Mouse (Mus musculus): Measurements from ENCODE around the gene Trim30b. TPM values are rescaled to one million over a fixed set of nuclear protein-coding genes. Genes with fewer than 3 reads are reported as not detected.
"Not testable (repeated sequence)": the region's sequence is repeated elsewhere in the genome, so short reads cannot be mapped to it uniquely, and the experiment has no call there.

The Trim30b gene
- total and polyA plus RNA-seq, 3 experiments = 1.1 to 4.6 (median 4.4) TPM

DNA sequence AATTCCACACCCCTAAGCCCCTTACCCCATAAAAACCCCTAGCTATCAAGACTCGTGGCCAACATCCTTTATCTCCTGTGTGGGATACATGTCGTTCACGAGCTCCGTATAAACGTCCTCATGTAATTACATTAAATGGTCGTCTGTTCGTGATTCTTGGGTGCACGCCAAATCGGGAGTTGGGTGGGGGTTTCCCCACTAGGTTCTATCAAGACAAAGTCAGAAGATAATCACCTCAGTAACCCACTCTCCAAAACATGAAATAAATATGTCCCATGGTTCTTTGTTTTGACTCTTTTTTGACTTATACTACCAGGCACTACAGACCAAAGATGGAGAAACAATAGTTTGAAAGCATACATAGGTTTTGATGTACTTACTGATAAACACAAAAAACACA lies 47.7 kb downstream of the Trim30b start:
- no peak for TF ChIP-seq CTCF (conservative IDR thresholded peaks at IDR 0.05 in 1 of 2, IDR thresholded peaks at IDR 0.05 in 1 of 2; ENCODE audit: low read depth in 2 of 2, low read length in 2 of 2)
- no peak for TF ChIP-seq USF1 (IDR thresholded peaks at IDR 0.05; ENCODE audit: low read depth, low read length)
- no peak for TF ChIP-seq E2F4 (IDR thresholded peaks at IDR 0.05; ENCODE audit: insufficient replicate concordance, low read depth, low read length)
- no peak for TF ChIP-seq EP300 (IDR thresholded peaks at IDR 0.05; ENCODE audit: low read length)
- no peak for TF ChIP-seq ZNF384 (IDR thresholded peaks at IDR 0.05; ENCODE audit: low read depth, low read length)
- TF ChIP-seq MEF2A (IDR thresholded peaks at IDR 0.05; ENCODE audit: borderline replicate concordance, low read depth, low read length) = no peak
- H3K4me3 ChIP-seq (replicated peaks in 1 of 3; ENCODE audit: low read depth in 2 of 3, low read length in 2 of 3, poor library complexity in 1 of 3) = no peak overlapping the region
- no peaks in the 10 kb centered on the region for H3K79me2 ChIP-seq (replicated peaks; ENCODE audit: control insufficient read depth, extremely low read depth, insufficient read depth, poor library complexity, severe bottlenecking)
- no peak overlapping the region for H3K9ac ChIP-seq (ENCODE audit: insufficient read depth, low read depth)
- H3K27me3 ChIP-seq (replicated peaks) = no peaks in the 10 kb centered on the region
- in situ Hi-C loops (cut with MboI; ENCODE audit: low pct_ligation_motif_present, low pct_unique_long_range_greater_than_20kb, low sequenced_read_pairs) = no loop called here
- no peak overlapping the region for H3K4me2 ChIP-seq (ENCODE audit: insufficient read depth, low read depth, poor library complexity, severe bottlenecking)
- H3K27ac ChIP-seq (ENCODE audit: insufficient read depth, low read depth) = no peak overlapping the region
- dilution Hi-C loops (cut with MboI; ENCODE audit: extremely low pct_ligation_motif_present, extremely low pct_unique_long_range_greater_than_20kb, low sequenced_read_pairs) = no loop called here
- H3K36me3 ChIP-seq (replicated peaks in 1 of 2; ENCODE audit: control insufficient read depth in 1 of 2, insufficient read depth in 1 of 2, low read length in 1 of 2) = no peaks in the 10 kb centered on the region
- no peaks in the 10 kb centered on the region for H3K4me1 ChIP-seq (ENCODE audit: control insufficient read depth in 1 of 2, insufficient read depth in 2 of 2)
- no peak for DNase-seq (ENCODE audit: extremely low read depth)
- H3K9me3 ChIP-seq (replicated peaks; ENCODE audit: low read length) = no peaks in the 10 kb centered on the region

GRCm38 (mm10) chr7:104315369-104316080 lies 54.2 kb downstream of the Trim30b start, which contains the start of gene Trim12a:
TSS of gene Trim12a (minus strand) at chr7:104315466.
- dilution Hi-C loops (cut with MboI; ENCODE audit: extremely low pct_ligation_motif_present, extremely low pct_unique_long_range_greater_than_20kb, low sequenced_read_pairs); H3K27me3 ChIP-seq (replicated peaks); in situ Hi-C loops (cut with MboI; ENCODE audit: low pct_ligation_motif_present, low pct_unique_long_range_greater_than_20kb, low sequenced_read_pairs); H3K4me1 ChIP-seq (ENCODE audit: control insufficient read depth in 1 of 2, insufficient read depth in 2 of 2); H3K79me2 ChIP-seq (replicated peaks; ENCODE audit: control insufficient read depth, extremely low read depth, insufficient read depth, poor library complexity, severe bottlenecking); DNase-seq (ENCODE audit: extremely low read depth); H3K36me3 ChIP-seq (replicated peaks in 1 of 2; ENCODE audit: control insufficient read depth in 1 of 2, insufficient read depth in 1 of 2, low read length in 1 of 2); H3K9me3 ChIP-seq (replicated peaks; ENCODE audit: low read length): not testable (repeated sequence)
- Histone ChIP-seq H3K9ac (ENCODE audit: insufficient read depth, low read depth) (peak within 1 kb of the TSS; percentile 85), H3K27ac (ENCODE audit: insufficient read depth, low read depth) (peak within 1 kb of the TSS; percentile 78), H3K4me2 (ENCODE audit: insufficient read depth, low read depth, poor library complexity, severe bottlenecking) (peak within 1 kb of the TSS; percentile 67; the same call in 1 of the 2 replicates), H3K4me3 (replicated peaks in 1 of 3; ENCODE audit: low read depth in 2 of 3, low read length in 2 of 3, poor library complexity in 1 of 3) (peak within 1 kb of the TSS; percentile 52 to 85 (median 68))
- TF ChIP-seq MAFK (IDR thresholded peaks at IDR 0.05; ENCODE audit: insufficient replicate concordance, low read length) (0 out of 2 replicates have a peak, but pooled peaks have one; percentile 5), POLR2A (IDR thresholded peaks at IDR 0.05; ENCODE audit: low read depth, low read length) (0 out of 2 replicates have a peak, but pooled peaks have one; percentile 20)

DNA sequence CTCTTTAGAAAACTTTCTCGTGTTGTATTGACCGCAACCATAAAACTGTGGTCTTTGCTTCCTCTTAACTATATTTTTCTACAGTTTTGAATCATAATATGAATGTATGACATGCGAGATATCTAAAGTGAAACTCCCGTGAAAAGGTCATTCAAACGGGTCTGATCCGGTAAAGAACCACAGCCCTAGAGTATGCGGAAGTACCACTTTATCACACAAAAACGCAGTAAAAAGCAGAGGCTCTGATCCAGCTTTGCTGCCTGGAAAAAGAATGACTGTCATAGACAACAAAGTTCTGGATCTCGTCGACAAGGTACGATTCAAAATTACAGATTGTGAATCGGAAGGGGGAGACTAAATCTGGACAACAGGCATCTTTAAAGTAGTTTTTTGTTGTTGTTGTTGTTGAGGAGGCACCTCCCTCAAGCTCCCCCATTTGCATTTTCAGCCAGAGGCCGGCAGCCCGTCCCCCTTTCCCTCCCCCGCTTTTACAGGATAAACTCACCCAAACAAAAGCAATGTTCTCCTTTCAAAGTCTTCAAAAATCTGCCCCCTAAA lies 54.8 kb downstream of the Trim30b start:
- dilution Hi-C loops (cut with MboI; ENCODE audit: extremely low pct_ligation_motif_present, extremely low pct_unique_long_range_greater_than_20kb, low sequenced_read_pairs) = no loop called here
- H3K27ac ChIP-seq (ENCODE audit: insufficient read depth, low read depth) = peak overlapping the region; percentile 78
- no peaks in the 10 kb centered on the region for H3K9me3 ChIP-seq (replicated peaks; ENCODE audit: low read length)
- peak; percentile 62 for DNase-seq (ENCODE audit: extremely low read depth)
- peak overlapping the region; percentile 52 to 85 (median 68) for H3K4me3 ChIP-seq (replicated peaks in 1 of 3; ENCODE audit: low read depth in 2 of 3, low read length in 2 of 3, poor library complexity in 1 of 3)
- peak overlapping the region; percentile 85 for H3K9ac ChIP-seq (ENCODE audit: insufficient read depth, low read depth)
- H3K36me3 ChIP-seq (replicated peaks in 1 of 2; ENCODE audit: control insufficient read depth in 1 of 2, insufficient read depth in 1 of 2, low read length in 1 of 2) = no peaks in the 10 kb centered on the region
- in situ Hi-C loops (cut with MboI; ENCODE audit: low pct_ligation_motif_present, low pct_unique_long_range_greater_than_20kb, low sequenced_read_pairs) = no loop called here
- H3K4me2 ChIP-seq (ENCODE audit: insufficient read depth, low read depth, poor library complexity, severe bottlenecking) = peak overlapping the region; percentile 38; the same call in 1 of the 2 replicates
- H3K27me3 ChIP-seq (replicated peaks) = no peaks in the 10 kb centered on the region
- H3K79me2 ChIP-seq (replicated peaks; ENCODE audit: control insufficient read depth, extremely low read depth, insufficient read depth, poor library complexity, severe bottlenecking) = 0 out of 2 replicates have a peak, but pooled peaks cover 2% of the 10 kb centered on the region
- peaks cover 3 to 6% of the 10 kb centered on the region in 2 experiments; a peak in 3 of 4 replicates for H3K4me1 ChIP-seq (ENCODE audit: control insufficient read depth in 1 of 2, insufficient read depth in 2 of 2)
- no peak for TF ChIP-seq ZKSCAN1 (IDR thresholded peaks at IDR 0.05; ENCODE audit: borderline replicate concordance, low read depth, low read length)
- TF ChIP-seq RCOR1 (conservative IDR thresholded peaks at IDR 0.05; ENCODE audit: low read depth, low read length) = no peak
- TF ChIP-seq MEF2A (IDR thresholded peaks at IDR 0.05; ENCODE audit: borderline replicate concordance, low read depth, low read length) = no peak
- TF ChIP-seq JUND (conservative IDR thresholded peaks at IDR 0.05; ENCODE audit: low read depth, low read length) = peak; percentile 71
- no peak for TF ChIP-seq SMC3 (IDR thresholded peaks at IDR 0.05; ENCODE audit: low read depth, low read length)
- TF ChIP-seq MXI1 (IDR thresholded peaks at IDR 0.05; ENCODE audit: low read depth, low read length) = no peak
- TF ChIP-seq USF2 (conservative IDR thresholded peaks at IDR 0.05; ENCODE audit: low read depth, low read length) = no peak
- peak; percentile 55; the same call in 1 of the 2 replicates for TF ChIP-seq MAFK (IDR thresholded peaks at IDR 0.05; ENCODE audit: insufficient replicate concordance, low read length)
- no peak for TF ChIP-seq TCF12 (IDR thresholded peaks at IDR 0.05; ENCODE audit: low read depth, low read length)
- TF ChIP-seq NRF1 (IDR thresholded peaks at IDR 0.05; ENCODE audit: low read depth, low read length) = no peak
- no peak for TF ChIP-seq SIN3A (IDR thresholded peaks at IDR 0.05; ENCODE audit: low read length)
- no peak for TF ChIP-seq PAX5 (IDR thresholded peaks at IDR 0.05; ENCODE audit: low read length)
- no peak for TF ChIP-seq ZC3H11A (IDR thresholded peaks at IDR 0.05; ENCODE audit: low read depth, low read length)
- peak; percentile 67 for TF ChIP-seq ETS1 (conservative IDR thresholded peaks at IDR 0.05; ENCODE audit: low read depth, low read length)
- TF ChIP-seq EP300 (IDR thresholded peaks at IDR 0.05; ENCODE audit: low read length) = peak; percentile 68
- TF ChIP-seq CTCF (conservative IDR thresholded peaks at IDR 0.05 in 1 of 2, IDR thresholded peaks at IDR 0.05 in 1 of 2; ENCODE audit: low read depth in 2 of 2, low read length in 2 of 2) = no peak
- no peak for TF ChIP-seq MAX (IDR thresholded peaks at IDR 0.05; ENCODE audit: low read length)
- no peak for TF ChIP-seq NELFE (IDR thresholded peaks at IDR 0.05; ENCODE audit: low read depth, low read length)
- peak; percentile 87 for TF ChIP-seq BHLHE40 (IDR thresholded peaks at IDR 0.05; ENCODE audit: low read depth, low read length)
- no peak for TF ChIP-seq POLR2AphosphoS2 (IDR thresholded peaks at IDR 0.05; ENCODE audit: low read depth, low read length)

Data from CH12.LX (cell line).